Mouse (Mus musculus): Measurements from ENCODE around the gene Rictor. TPM values are rescaled to one million over a fixed set of nuclear protein-coding genes. Genes with fewer than 3 reads are reported as not detected.

Gene Rictor
- polyA plus RNA-seq (2017; shearing (Covaris generic)): 10 to 100 TPM; 19.2 to 28.8 TPM

GRCm38 (mm10) chr15:6707936-6708525 is at the start of gene Rictor:
Gene Rictor (plus strand): TSS chr15:6708379.
- peak; percentile 65 for ATAC-seq

- ATAC-seq: no peak
These were observed 46.2 kb upstream of the Rictor start for GRCm38 (mm10) chr15:6661951-6662350.

- ATAC-seq: no peak
These were observed 44.2 kb upstream of the Rictor start for GRCm38 (mm10) chr15:6663991-6664390.

GRCm38 (mm10) chr15:6666072-6666471 is 42.1 kb upstream of the Rictor start:
- ATAC-seq: no peak

GRCm38 (mm10) chr15:6668793-6669437 is 39.3 kb upstream of the Rictor start:
- no peak for ATAC-seq

GRCm38 (mm10) chr15:6678479-6678878 is 29.7 kb upstream of the Rictor start:
- no peak for ATAC-seq

- ATAC-seq: no peak
These were observed 6.0 kb upstream of the Rictor start for GRCm38 (mm10) chr15:6702164-6702563.

- no peak for ATAC-seq
These were observed 2.8 kb upstream of the Rictor start for GRCm38 (mm10) chr15:6705351-6705901.

- ATAC-seq: peak; percentile 36
These were observed 636 bp upstream of the Rictor start for GRCm38 (mm10) chr15:6707551-6707935.

GRCm38 (mm10) chr15:6708526-6709441 is 605 bp downstream of the Rictor start:
- ATAC-seq: peak; percentile 34

GRCm38 (mm10) chr15:6709618-6710017 is 1.4 kb downstream of the Rictor start:
- ATAC-seq: no peak

- ATAC-seq: no peak
These were observed 2.2 kb downstream of the Rictor start for GRCm38 (mm10) chr15:6710341-6710740.

- ATAC-seq: no peak
These were observed 3.0 kb downstream of the Rictor start for GRCm38 (mm10) chr15:6711226-6711625.

GRCm38 (mm10) chr15:6714819-6715218 is 6.6 kb downstream of the Rictor start:
- ATAC-seq: no peak

- no peak for ATAC-seq
These were observed 7.1 kb downstream of the Rictor start for GRCm38 (mm10) chr15:6715237-6715636.

GRCm38 (mm10) chr15:6721385-6721784 is 13.2 kb downstream of the Rictor start:
- ATAC-seq: no peak

- no peak for ATAC-seq
These were observed 13.6 kb downstream of the Rictor start for GRCm38 (mm10) chr15:6721802-6722201.

- ATAC-seq: no peak
These were observed 14.4 kb downstream of the Rictor start for GRCm38 (mm10) chr15:6722405-6723176.

GRCm38 (mm10) chr15:6723338-6723737 is 15.2 kb downstream of the Rictor start:
- no peak for ATAC-seq

- no peak for ATAC-seq
These were observed 16.3 kb downstream of the Rictor start for GRCm38 (mm10) chr15:6724442-6724841.

GRCm38 (mm10) chr15:6726130-6726808 is 18.1 kb downstream of the Rictor start:
- peak; percentile 80 for ATAC-seq

- ATAC-seq: no peak
These were observed 24.9 kb downstream of the Rictor start for GRCm38 (mm10) chr15:6733076-6733475.
